Mouse (Mus musculus) kidney, embryonic 16.5 days (tissue): ENCODE results near the gene Spata2. TPM values are rescaled to one million over a fixed set of nuclear protein-coding genes. Genes with fewer than 3 reads are reported as not detected.

Experiments
- ATAC-seq: fragments of 200-750 bp; cut with Nextera tagmentation; 2 replicates; pipeline ENCODE4 v1.8.0; 2017; ENCODE audit warnings: moderate TSS enrichment; ENCODE audit not compliant: low FRiP score, low TSS enrichment
- H3K27ac ChIP-seq: fragments of 300-500 bp; sonication (generic); 2 replicates; pipeline ENCODE4 v1.5.1; 2014; ENCODE audit warnings: low read length
- H3K27me3 ChIP-seq: fragments of 300-500 bp; sonication (generic); 2 replicates; pipeline ENCODE4 v1.6.1; 2014; ENCODE audit warnings: low read length, control low read depth, mixed read lengths; ENCODE audit not compliant: insufficient read depth
- H3K36me3 ChIP-seq: fragments of 300-500 bp; sonication (generic); 2 replicates; pipeline ENCODE4 v1.6.1; 2014; ENCODE audit warnings: low read length, control low read depth, mixed read lengths; ENCODE audit not compliant: insufficient read depth
- H3K4me1 ChIP-seq: fragments of 300-500 bp; sonication (generic); 2 replicates; pipeline ENCODE4 v1.6.1; 2014; ENCODE audit warnings: low read length, control low read depth, mixed read lengths; ENCODE audit not compliant: insufficient read depth
- H3K4me2 ChIP-seq: fragments of 300-500 bp; sonication (generic); replicated peaks from 2 replicates; pipeline ENCODE4 v1.6.1; 2014; ENCODE audit warnings: low read depth, low read length
- H3K4me3 ChIP-seq: fragments of 300-500 bp; sonication (generic); 2 replicates; pipeline ENCODE4 v1.5.1; 2014; ENCODE audit warnings: mild to moderate bottlenecking, low read length
- H3K9ac ChIP-seq: fragments of 300-500 bp; sonication (generic); replicated peaks from 2 replicates; pipeline ENCODE4 v1.6.1; 2014; ENCODE audit warnings: low read length
- H3K9me3 ChIP-seq: fragments of 300-500 bp; sonication (generic); 2 replicates; pipeline ENCODE4 v1.6.1; 2016; ENCODE audit warnings: low read length, control low read depth
- WGBS: fragments of 180-500 bp; shearing (Covaris S2); extraction: QIAGEN DNeasy Blood & Tissue Kit; methylation state at CpG from one replicate; pipeline ENCODE4 v1.1.7; 2014; 5-methylcytosine and 5-hydroxymethylcytosine counted together
- polyA plus RNA-seq: library from polyadenylated mRNA; unstranded; fragments of >200 nt; fragmentation: Nextera tagmentation; extraction: Ambion mirVana; gene quantifications from 2 replicates; pipeline ENCODE4 v1.2.1, GENCODE M21; 2015

Gene Spata2
- polyA plus RNA-seq, 1 experiment from 2014 or later, result 18.3 TPM

- WGBS, result 90% methylated on average over 9 of the region's 9 CpGs
- ATAC-seq, result no peak
- Histone ChIP-seq H3K36me3 (peaks cover 85% of the 10 kb centered on the region), H3K27me3 (no peaks in the 10 kb centered on the region), H3K4me3 (no peak overlapping the region), H3K4me2 (no peak overlapping the region), H3K9me3 (no peaks in the 10 kb centered on the region), H3K4me1 (no peaks in the 10 kb centered on the region), H3K27ac (no peak overlapping the region), H3K9ac (no peak overlapping the region)
Measured at GRCm38 (mm10) chr2:167512365-167512764, 19.7 kb upstream of the Spata2 start.

- WGBS, result 78% methylated on average over 3 of the region's 3 CpGs
- H3K9me3 ChIP-seq, result no peaks in the 10 kb centered on the region
- H3K27me3 ChIP-seq, result no peaks in the 10 kb centered on the region
- H3K4me1 ChIP-seq, result peaks cover 8% of the 10 kb centered on the region
- no peak overlapping the region for H3K4me3 ChIP-seq
- H3K36me3 ChIP-seq, result peaks cover 78% of the 10 kb centered on the region
- no peak overlapping the region for H3K27ac ChIP-seq
- H3K4me2 ChIP-seq, result no peak overlapping the region
- no peak overlapping the region for H3K9ac ChIP-seq
- no peak for ATAC-seq
Measured at GRCm38 (mm10) chr2:167510485-167510884, 17.8 kb upstream of the Spata2 start.

- 93% methylated on average over 4 of the region's 4 CpGs for WGBS
- Histone ChIP-seq H3K9me3 (no peaks in the 10 kb centered on the region), H3K27me3 (no peaks in the 10 kb centered on the region), H3K9ac (no peak overlapping the region), H3K4me1 (peaks cover 23% of the 10 kb centered on the region), H3K27ac (no peak overlapping the region), H3K4me3 (no peak overlapping the region), H3K36me3 (peaks cover 61% of the 10 kb centered on the region), H3K4me2 (no peak overlapping the region)
- ATAC-seq, result no peak
Measured at GRCm38 (mm10) chr2:167508569-167508968, 15.9 kb upstream of the Spata2 start.

- WGBS, result 85% methylated on average over 3 of the region's 3 CpGs
- Histone ChIP-seq H3K27me3 (no peaks in the 10 kb centered on the region), H3K4me3 (no peak overlapping the region), H3K9me3 (no peaks in the 10 kb centered on the region), H3K36me3 (peaks cover 53% of the 10 kb centered on the region), H3K4me2 (no peak overlapping the region), H3K9ac (no peak overlapping the region), H3K4me1 (peaks cover 24% of the 10 kb centered on the region), H3K27ac (no peak overlapping the region)
- ATAC-seq, result no peak
Measured at GRCm38 (mm10) chr2:167507719-167508385, 15.2 kb upstream of the Spata2 start.

- 93% methylated on average over 10 of the region's 10 CpGs for WGBS
- H3K27ac ChIP-seq, result no peak overlapping the region
- H3K4me2 ChIP-seq, result no peak overlapping the region
- H3K9me3 ChIP-seq, result no peaks in the 10 kb centered on the region
- H3K9ac ChIP-seq, result no peak overlapping the region
- H3K27me3 ChIP-seq, result no peaks in the 10 kb centered on the region
- no peak overlapping the region for H3K4me3 ChIP-seq
- ATAC-seq, result no peak
- peaks cover 27% of the 10 kb centered on the region for H3K4me1 ChIP-seq
- peaks cover 42% of the 10 kb centered on the region for H3K36me3 ChIP-seq
Measured at GRCm38 (mm10) chr2:167506546-167507260, 14.0 kb upstream of the Spata2 start.

- H3K4me3 ChIP-seq, result no peak overlapping the region
- H3K4me1 ChIP-seq, result peaks cover 27% of the 10 kb centered on the region
- WGBS, result 73% methylated on average over 3 of the region's 3 CpGs
- H3K27me3 ChIP-seq, result no peaks in the 10 kb centered on the region
- H3K9ac ChIP-seq, result no peak overlapping the region
- no peak for ATAC-seq
- H3K9me3 ChIP-seq, result no peaks in the 10 kb centered on the region
- no peak overlapping the region; the same call in 1 of the 2 replicates for H3K4me2 ChIP-seq
- H3K36me3 ChIP-seq, result peaks cover 29% of the 10 kb centered on the region
- no peak overlapping the region for H3K27ac ChIP-seq
Measured at GRCm38 (mm10) chr2:167505127-167505526, 12.4 kb upstream of the Spata2 start.

GRCm38 (mm10) chr2:167503896-167504349 lies 11.2 kb upstream of the Spata2 start:
- Histone ChIP-seq H3K9ac (peak overlapping the region; percentile 90), H3K27me3 (no peaks in the 10 kb centered on the region), H3K4me2 (peak overlapping the region; percentile 84), H3K9me3 (no peaks in the 10 kb centered on the region), H3K27ac (peak overlapping the region; percentile 75), H3K36me3 (peaks cover 21% of the 10 kb centered on the region; the same call in 1 of the 2 replicates), H3K4me3 (peak overlapping the region; percentile 94), H3K4me1 (peaks cover 27% of the 10 kb centered on the region)
- ATAC-seq, result peak; percentile 37
- under 1% methylated on average over 31 of the region's 32 CpGs for WGBS

GRCm38 (mm10) chr2:167503253-167503895 lies 10.7 kb upstream of the Spata2 start:
- peak; percentile 92 for ATAC-seq
- no peaks in the 10 kb centered on the region for H3K27me3 ChIP-seq
- peak overlapping the region; percentile 84 for H3K4me2 ChIP-seq
- peaks cover 27% of the 10 kb centered on the region for H3K4me1 ChIP-seq
- peak overlapping the region; percentile 90 for H3K9ac ChIP-seq
- WGBS, result under 1% methylated on average over 80 of the region's 85 CpGs
- H3K9me3 ChIP-seq, result no peaks in the 10 kb centered on the region
- H3K27ac ChIP-seq, result peak overlapping the region; percentile 75
- peaks cover 17% of the 10 kb centered on the region; the same call in 1 of the 2 replicates for H3K36me3 ChIP-seq
- H3K4me3 ChIP-seq, result peak overlapping the region; percentile 94

- ATAC-seq, result peak; percentile 24
- WGBS, result 44% methylated on average over 13 of the region's 13 CpGs
- H3K9ac ChIP-seq, result peak overlapping the region; percentile 90; the same call in 1 of the 2 replicates
Measured at GRCm38 (mm10) chr2:167502554-167503252, 10.0 kb upstream of the Spata2 start.

More at GRCm38 (mm10) chr2:167502554-167503252, 10.0 kb upstream of the Spata2 start:
- H3K9me3 ChIP-seq, result no peaks in the 10 kb centered on the region
- no peaks in the 10 kb centered on the region for H3K27me3 ChIP-seq
- H3K27ac ChIP-seq, result peak overlapping the region; percentile 48
- H3K36me3 ChIP-seq, result peaks cover 12% of the 10 kb centered on the region; the same call in 1 of the 2 replicates
- H3K4me2 ChIP-seq, result peak overlapping the region; percentile 84
- peaks cover 27% of the 10 kb centered on the region for H3K4me1 ChIP-seq
- H3K4me3 ChIP-seq, result peak overlapping the region; percentile 94
